Mouse (Mus musculus) heart, adult 2 months (tissue): ENCODE data around the gene Jade3.

Source experiments
- CTCF ChIP-seq: fragments of 200-600 bp; IDR thresholded peaks from 2 replicates; pipeline ENCODE4 v1.8.1; 2022; ENCODE audit warnings: antibody characterized with exemption, mild to moderate bottlenecking, moderate library complexity
- EP300 ChIP-seq: fragments of 200-500 bp; IDR thresholded peaks from 2 replicates; pipeline ENCODE4 v1.6.1; 2011; ENCODE audit warnings: low read depth, low read length, control low read depth; ENCODE audit not compliant: insufficient read depth

DNA sequence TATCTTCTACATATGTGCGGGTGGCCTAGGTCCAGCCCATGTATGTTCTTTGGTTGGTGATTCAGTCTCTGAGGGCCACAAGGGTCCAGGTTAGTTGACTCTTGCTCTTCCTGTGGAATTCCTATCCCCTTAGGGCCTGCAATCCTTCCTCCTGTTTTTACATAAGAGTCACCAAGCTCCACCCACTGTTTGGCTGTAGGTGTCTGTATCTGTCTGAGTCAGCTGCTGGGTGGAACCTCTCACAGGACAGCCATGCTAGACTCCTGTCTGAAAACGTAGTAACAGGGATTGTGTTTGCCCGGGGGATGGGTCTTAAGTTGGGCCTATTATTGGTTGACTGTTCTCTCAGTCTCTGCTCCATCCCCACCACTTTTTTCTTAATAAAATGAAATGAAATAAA is 13.3 kb upstream of the Jade3 start:
- TF ChIP-seq CTCF (no peak), EP300 (no peak)
